Mouse (Mus musculus): ENCODE measurements around the gene Vmn2r8. TPM values are rescaled to one million over a fixed set of nuclear protein-coding genes. Genes with fewer than 3 reads are reported as not detected.

Vmn2r8 gene
- not detected in 2 replicates for polyA plus RNA-seq (2012; rRNA removed)

GRCm38 (mm10) chr5:108808750-108809149 lies at the start of gene Vmn2r8:
Gene Vmn2r8 (minus strand): TSS chr5:108808850.

GRCm38 (mm10) chr5:108852501-108852900 lies 43.9 kb upstream of the Vmn2r8 start, which contains the start of gene Vmn2r9:
Gene Vmn2r9 (minus strand): TSS chr5:108852601.

GRCm38 (mm10) chr5:108795263-108795662 lies 13.4 kb downstream of the Vmn2r8 start, which contains the start of gene Tmed11:
Gene Tmed11 (minus strand): TSS chr5:108795363.

GRCm38 (mm10) chr5:108774630-108775306 lies 33.9 kb downstream of the Vmn2r8 start, which contains the start of gene Rnf212:
Gene Rnf212 (minus strand): TSS chr5:108774982.

Other genes with a start within 250 kb of the Vmn2r8 start
- gene Gak, start 179.1 kb downstream of the Vmn2r8 start, polyA plus RNA-seq (2012; rRNA removed), result 63.3 and 66.9 TPM in 2 replicates
- gene Tmem175, start 179.1 kb downstream of the Vmn2r8 start, polyA plus RNA-seq (2012; rRNA removed), result 32.3 and 32.4 TPM in 2 replicates
- gene Idua, start 148.5 kb downstream of the Vmn2r8 start, polyA plus RNA-seq (2012; rRNA removed), result 14.1 and 15.8 TPM in 2 replicates
- 64.9 and 65.8 TPM in 2 replicates for gene Dgkq, start 139.2 kb downstream of the Vmn2r8 start, polyA plus RNA-seq (2012; rRNA removed)
- gene Slc26a1, start 133.3 kb downstream of the Vmn2r8 start, polyA plus RNA-seq (2012; rRNA removed), result 2.5 and 2.6 TPM in 2 replicates
- 21.4 and 38.4 TPM in 2 replicates for gene Fgfrl1, start 116.5 kb downstream of the Vmn2r8 start, polyA plus RNA-seq (2012; rRNA removed)
- 0.08 TPM in 1 of 2 replicates, not detected in the other for gene Rnf212, start 33.9 kb downstream of the Vmn2r8 start, polyA plus RNA-seq (2012; rRNA removed)
- gene Tmed11, start 13.5 kb downstream of the Vmn2r8 start, polyA plus RNA-seq (2012; rRNA removed), result not detected in 2 replicates
- gene Vmn2r9, start 43.8 kb upstream of the Vmn2r8 start, polyA plus RNA-seq (2012; rRNA removed), result not detected in 2 replicates
- not detected in 2 replicates for gene Vmn2r10, start 197.7 kb upstream of the Vmn2r8 start, polyA plus RNA-seq (2012; rRNA removed)

Measured in central nervous system, embryonic 14 days (tissue).